Mouse (Mus musculus) stomach, postnatal 0 days (tissue): ENCODE measurements around the gene Selenos. TPM values are rescaled to one million over a fixed set of nuclear protein-coding genes. Genes with fewer than 3 reads are reported as not detected.
A peak's percentile ranks its signal among the peaks of the same experiment; 100 is the strongest.

Experiments used
- ATAC-seq: fragments of 200-750 bp; cut with Nextera tagmentation; 2 replicates; pipeline ENCODE4 v1.8.0; 2017; ENCODE audit not compliant: low FRiP score, low TSS enrichment
- DNase-seq: peaks from one replicate; pipeline ENCODE4 v3.0.0-alpha.2; 2016; ENCODE audit warnings: low spot score
- H3K27ac ChIP-seq: fragments of 300-500 bp; sonication (generic); replicated peaks from 2 replicates; pipeline ENCODE4 v1.5.1; 2014; ENCODE audit warnings: mild to moderate bottlenecking, control low read depth
- H3K27me3 ChIP-seq: fragments of 300-500 bp; sonication (generic); 2 replicates; pipeline ENCODE4 v1.6.1; 2014; ENCODE audit warnings: low read length; ENCODE audit not compliant: control insufficient read depth, insufficient read depth
- H3K36me3 ChIP-seq: fragments of 300-500 bp; sonication (generic); 2 replicates; pipeline ENCODE4 v1.6.1; 2014; ENCODE audit warnings: low read length, mixed read lengths; ENCODE audit not compliant: control insufficient read depth, insufficient read depth
- H3K4me1 ChIP-seq: fragments of 300-500 bp; sonication (generic); replicated peaks from 2 replicates; pipeline ENCODE4 v1.6.1; 2014; ENCODE audit warnings: antibody characterized with exemption; ENCODE audit not compliant: control insufficient read depth, insufficient read depth
- H3K4me2 ChIP-seq: fragments of 300-500 bp; sonication (generic); replicated peaks from 2 replicates; pipeline ENCODE4 v1.6.1; 2014; ENCODE audit warnings: low read depth, mild to moderate bottlenecking, control low read depth, moderate library complexity
- H3K4me3 ChIP-seq: fragments of 300-500 bp; sonication (generic); 2 replicates; pipeline ENCODE4 v1.5.1; 2014; ENCODE audit warnings: low read depth, low read length, control low read depth
- H3K9ac ChIP-seq: fragments of 300-500 bp; sonication (generic); 2 replicates; pipeline ENCODE4 v1.6.1; 2014; ENCODE audit warnings: mild to moderate bottlenecking, low read length, control low read depth, mixed read lengths
- H3K9me3 ChIP-seq: fragments of 300-500 bp; sonication (generic); 2 replicates; pipeline ENCODE4 v1.6.1; 2016; ENCODE audit warnings: low read length; ENCODE audit not compliant: control insufficient read depth
- CTCF ChIP-seq: IDR thresholded peaks from 2 replicates; pipeline ENCODE4 v1.5.1; 2016; ENCODE audit warnings: antibody characterized with exemption, low read depth, mild to moderate bottlenecking, moderate library complexity
- EP300 ChIP-seq: optimal IDR thresholded peaks from 2 replicates; pipeline ENCODE3; 2016; ENCODE audit warnings: antibody characterized with exemption
- WGBS: fragments of 180-500 bp; shearing (Covaris S2); extraction: QIAGEN DNeasy Blood & Tissue Kit; methylation state at CpG from one replicate; pipeline ENCODE4 v1.1.7; 2014; 5-methylcytosine and 5-hydroxymethylcytosine counted together
- polyA plus RNA-seq: library from polyadenylated mRNA; unstranded; fragments of >200 nt; fragmentation: Nextera tagmentation; extraction: Ambion mirVana; gene quantifications from 2 replicates; pipeline ENCODE4 v1.2.1, GENCODE M21; 2015

The Selenos gene
- polyA plus RNA-seq, 1 experiment from 2014 or later = 143 TPM

DNA sequence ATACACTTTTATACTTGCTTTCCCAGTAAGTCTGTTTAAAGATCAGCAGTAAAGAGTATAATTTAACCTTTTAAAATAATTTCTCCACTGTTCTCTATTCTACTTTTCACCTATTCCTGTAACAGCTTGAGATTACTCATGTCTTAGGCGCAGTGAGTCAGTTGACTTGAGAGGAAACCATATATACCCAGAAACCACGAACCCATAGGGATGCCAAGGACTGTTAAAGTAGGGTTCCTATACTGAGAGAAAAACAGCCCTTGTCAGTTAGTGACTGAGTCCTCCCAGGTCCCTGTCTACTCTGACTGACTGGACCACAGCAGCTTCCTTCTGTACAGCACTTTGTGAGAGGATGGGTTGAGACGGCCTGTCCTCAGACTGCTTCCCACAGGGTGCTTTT, 38.6 kb downstream of the Selenos start:
- no peaks in the 10 kb centered on the region for H3K27me3 ChIP-seq
- no peaks in the 10 kb centered on the region for H3K9me3 ChIP-seq
- H3K4me2 ChIP-seq = no peak overlapping the region
- no peak overlapping the region for H3K4me3 ChIP-seq
- peaks cover 4% of the 10 kb centered on the region; the same call in 1 of the 2 replicates for H3K4me1 ChIP-seq
- DNase-seq (no peak), ATAC-seq (no peak)
- no peak overlapping the region for H3K9ac ChIP-seq
- H3K36me3 ChIP-seq = no peaks in the 10 kb centered on the region
- TF ChIP-seq EP300 (no peak), CTCF (no peak)
- no peak overlapping the region for H3K27ac ChIP-seq
- 89% methylated on average over 3 of the region's 3 CpGs for WGBS

- no peaks in the 10 kb centered on the region for H3K27me3 ChIP-seq
- no peaks in the 10 kb centered on the region for H3K36me3 ChIP-seq
- no peak overlapping the region for H3K9ac ChIP-seq
- no peak overlapping the region for H3K4me3 ChIP-seq
- ATAC-seq (no peak), DNase-seq (no peak)
- WGBS = 75% methylated on average over 7 of the region's 7 CpGs
- H3K4me1 ChIP-seq = peaks cover 4% of the 10 kb centered on the region; the same call in 1 of the 2 replicates
- no peak for TF ChIP-seq CTCF
- no peak for TF ChIP-seq EP300
- H3K9me3 ChIP-seq = no peaks in the 10 kb centered on the region
- no peak overlapping the region for H3K27ac ChIP-seq
- H3K4me2 ChIP-seq = no peak overlapping the region
These were observed 39.3 kb downstream of the Selenos start for GRCm38 (mm10) chr7:66118796-66119195.

- Histone ChIP-seq H3K27ac (no peak overlapping the region), H3K4me1 (peaks cover 7% of the 10 kb centered on the region), H3K9me3 (no peaks in the 10 kb centered on the region), H3K9ac (no peak overlapping the region), H3K4me3 (no peak overlapping the region), H3K36me3 (no peaks in the 10 kb centered on the region), H3K4me2 (no peak overlapping the region), H3K27me3 (no peaks in the 10 kb centered on the region)
- TF ChIP-seq CTCF = no peak
- no peak for TF ChIP-seq EP300
- ATAC-seq (no peak), DNase-seq (no peak)
- WGBS = 53% methylated on average over 1 of the region's 1 CpGs
These were observed 40.7 kb downstream of the Selenos start for GRCm38 (mm10) chr7:66120139-66120538.

DNA sequence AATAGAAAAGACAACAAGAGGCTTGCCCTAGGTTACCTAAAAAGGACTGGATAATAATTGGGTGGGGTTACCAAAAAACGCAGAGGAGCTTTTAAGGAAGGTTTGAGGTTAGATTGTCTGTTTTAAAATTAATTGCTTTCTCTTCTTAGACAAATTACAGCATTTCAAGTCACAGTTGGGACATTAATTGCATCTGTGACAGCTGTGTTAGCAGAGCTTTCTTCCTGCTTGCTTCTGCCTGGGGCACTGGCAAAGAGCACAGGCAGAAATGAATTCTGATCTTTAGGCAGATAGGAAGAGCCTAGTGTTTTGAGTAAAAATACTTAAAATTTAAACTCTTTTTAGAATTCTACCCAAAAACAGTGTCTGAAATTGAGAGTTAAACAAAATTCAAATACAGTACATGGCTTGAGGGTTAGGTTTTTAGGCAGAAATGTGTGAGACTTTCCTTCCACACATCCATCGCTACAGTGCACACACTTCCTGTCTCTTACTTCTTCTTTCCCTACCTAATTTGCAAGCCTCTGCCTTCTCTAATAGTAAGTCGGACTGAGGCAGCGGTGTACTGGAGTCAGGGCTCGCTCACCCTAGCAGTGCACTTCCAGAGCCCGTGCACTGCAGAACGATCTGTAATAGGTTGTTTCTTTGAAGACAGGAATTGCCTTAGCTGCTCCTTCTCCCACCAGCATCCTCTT, 41.4 kb downstream of the Selenos start:
- Histone ChIP-seq H3K4me2 (no peak overlapping the region), H3K36me3 (0 out of 2 replicates have a peak, but pooled peaks cover 2% of the 10 kb centered on the region), H3K9me3 (no peaks in the 10 kb centered on the region), H3K4me3 (no peak overlapping the region), H3K27me3 (no peaks in the 10 kb centered on the region), H3K4me1 (peaks cover 5% of the 10 kb centered on the region), H3K27ac (no peak overlapping the region), H3K9ac (no peak overlapping the region)
- no peak for TF ChIP-seq EP300
- no peak for TF ChIP-seq CTCF
- DNase-seq (no peak), ATAC-seq (no peak)
- 69% methylated on average over 7 of the region's 7 CpGs for WGBS

- Histone ChIP-seq H3K4me3 (no peak overlapping the region), H3K9ac (no peak overlapping the region), H3K27ac (peak overlapping the region; percentile 61; the same call in 1 of the 2 replicates), H3K4me1 (peaks cover 5% of the 10 kb centered on the region), H3K27me3 (no peaks in the 10 kb centered on the region), H3K9me3 (no peaks in the 10 kb centered on the region), H3K36me3 (peaks cover 2% of the 10 kb centered on the region; the same call in 1 of the 2 replicates), H3K4me2 (no peak overlapping the region; the same call in 1 of the 2 replicates)
- WGBS = 30% methylated on average over 11 of the region's 11 CpGs
- ATAC-seq (peak; percentile 68), DNase-seq (no peak)
- TF ChIP-seq EP300 (no peak), CTCF (no peak)
These were observed 45.1 kb downstream of the Selenos start for GRCm38 (mm10) chr7:66124551-66124968.

DNA sequence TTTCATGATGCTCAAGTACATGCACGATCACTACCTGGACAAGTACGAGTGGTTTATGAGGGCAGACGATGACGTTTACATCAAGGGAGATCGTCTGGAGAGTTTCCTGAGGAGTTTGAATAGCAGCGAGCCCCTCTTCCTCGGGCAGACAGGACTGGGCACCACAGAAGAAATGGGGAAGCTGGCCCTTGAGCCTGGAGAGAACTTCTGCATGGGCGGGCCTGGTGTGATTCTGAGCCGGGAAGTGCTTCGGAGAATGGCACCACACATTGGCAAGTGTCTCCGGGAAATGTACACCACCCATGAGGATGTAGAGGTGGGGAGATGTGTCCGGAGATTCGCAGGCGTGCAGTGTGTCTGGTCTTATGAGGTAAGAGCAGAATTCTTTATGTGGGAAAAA, 45.9 kb downstream of the Selenos start:
- Histone ChIP-seq H3K9me3 (no peaks in the 10 kb centered on the region), H3K27ac (no peak overlapping the region), H3K4me1 (peaks cover 3% of the 10 kb centered on the region), H3K4me2 (no peak overlapping the region), H3K9ac (no peak overlapping the region), H3K4me3 (no peak overlapping the region), H3K36me3 (peaks cover 2% of the 10 kb centered on the region; the same call in 1 of the 2 replicates), H3K27me3 (no peaks in the 10 kb centered on the region)
- WGBS = 85% methylated on average over 14 of the region's 14 CpGs
- ATAC-seq (no peak), DNase-seq (no peak)
- no peak for TF ChIP-seq EP300
- no peak for TF ChIP-seq CTCF
